30 mouse cellular contexts compared by ENCODE assay signal in the genomic region with DNA sequence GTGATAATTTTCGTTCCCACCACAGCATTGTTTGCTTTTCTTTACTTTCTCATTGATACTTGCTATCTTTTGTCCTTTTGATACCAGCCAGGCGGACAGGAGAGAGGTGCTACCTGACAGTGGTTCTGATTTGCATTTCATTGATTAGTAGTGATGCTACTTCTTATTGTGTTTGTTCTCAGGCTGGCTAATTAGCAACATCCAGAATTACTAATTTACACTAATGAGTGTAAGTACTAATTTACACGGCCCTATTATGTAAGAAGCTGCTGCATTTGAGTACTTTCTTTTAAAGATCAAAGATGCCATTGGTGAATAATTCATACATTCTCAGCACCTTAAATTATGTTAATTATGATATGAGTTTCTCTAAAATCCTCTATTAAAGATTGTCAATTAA. TPM values are rescaled to one million over a fixed set of nuclear protein-coding genes. Genes with fewer than 3 reads are reported as not detected.
"Had no signal": no experiment of that assay in that cellular context is flagged by ENCODE, and none has a peak within 500 bp of the region (broad histone marks: within the 10 kb centered on the region; RNA-seq: fewer than 3 reads in every experiment).

No protein-coding gene starts in this region.

- ATAC-seq: intestine, postnatal 0 days; liver, embryonic 12.5 days had no signal

- H3K27ac ChIP-seq: left cerebral cortex, adult 2 months; limb, embryonic 10.5 days; limb, embryonic 13.5 days; liver, embryonic 12.5 days; liver, embryonic 15.5 days; lung, embryonic 15.5 days; neural tube, embryonic 13.5 days; stomach, embryonic 15.5 days had no signal

- H3K27me3 ChIP-seq: limb, embryonic 13.5 days; liver, embryonic 12.5 days; liver, embryonic 15.5 days; lung, embryonic 15.5 days; megakaryocyte, embryonic 14.5 days; neural tube, embryonic 13.5 days; stomach, embryonic 15.5 days had no signal

- H3K4me2 ChIP-seq: limb, embryonic 13.5 days; liver, embryonic 12.5 days; liver, embryonic 15.5 days; lung, embryonic 15.5 days; midbrain, embryonic 11.5 days; neural tube, embryonic 13.5 days; stomach, embryonic 15.5 days had no signal

- H3K9ac ChIP-seq: limb, embryonic 13.5 days; liver, embryonic 12.5 days; liver, embryonic 15.5 days; lung, embryonic 15.5 days; neural tube, embryonic 13.5 days; stomach, embryonic 15.5 days had no signal

- H3K36me3 ChIP-seq: limb, embryonic 10.5 days; limb, embryonic 13.5 days; liver, embryonic 12.5 days; liver, embryonic 15.5 days; lung, embryonic 15.5 days; neural tube, embryonic 13.5 days; stomach, embryonic 15.5 days had no signal

- H3K4me1 ChIP-seq: limb, embryonic 10.5 days; limb, embryonic 13.5 days; liver, embryonic 12.5 days; liver, embryonic 15.5 days; lung, embryonic 15.5 days; megakaryocyte, embryonic 14.5 days; neural tube, embryonic 13.5 days; stomach, embryonic 15.5 days had no signal

- H3K4me3 ChIP-seq: left cerebral cortex, adult 2 months; limb, embryonic 10.5 days; limb, embryonic 13.5 days; liver, embryonic 12.5 days; liver, embryonic 15.5 days; lung, embryonic 15.5 days; megakaryocyte, embryonic 14.5 days; myocyte; neural tube, embryonic 13.5 days; stomach, embryonic 15.5 days had no signal

- DNase-seq: kidney, adult 2 months; kidney, postnatal 10 days; kidney, postnatal 36 days; layer of hippocampus, postnatal 36 days; liver; lung, adult 18-20 months; lung, postnatal 10 days; lung, postnatal 36 days; retina, postnatal 1 day; right cerebral cortex, postnatal 25 days; spleen, adult 18-20 months; thymus, adult 18-20 months; thymus, postnatal 36 days had no signal

- H3K9me3 ChIP-seq: limb, embryonic 10.5 days; limb, embryonic 13.5 days; liver, embryonic 12.5 days; liver, embryonic 15.5 days; lung, embryonic 15.5 days; megakaryocyte, embryonic 14.5 days; neural tube, embryonic 13.5 days; stomach, embryonic 15.5 days had no signal

RNA-seq across cellular contexts. Expression of gene Khdc1b, which starts 53.4 kb away (rescaled TPM):
- total RNA-seq: layer of hippocampus, adult 8-10 months; layer of hippocampus, postnatal 10 days; layer of hippocampus, postnatal 36 days; left cerebral cortex, adult 2 months; left cerebral cortex, postnatal 25 days had no signal
- polyA plus RNA-seq: kidney, adult 2 months; limb, embryonic 10.5 days; liver, embryonic 12.5 days; liver, embryonic 15.5 days; midbrain, embryonic 11.5 days; myocyte; testis, adult 2 months; urinary bladder, adult 2 months had no signal
